In genomic region chrX:155622961-155623599, GRCm38 (mm10) we compare ENCODE assay signal across 8 mouse cellular contexts. TPM values are rescaled to one million over a fixed set of nuclear protein-coding genes. Genes with fewer than 3 reads are reported as not detected.
A peak's percentile ranks its signal among the peaks of the same experiment; 100 is the strongest.
DNase-seq lines count a peak whose midpoint lies in the region; ATAC-seq lines count a peak whose summit lies in the region.

No protein-coding gene starts in this region.

- peak overlapping the region; percentile 71 for H3K4me2 ChIP-seq in forebrain, embryonic 14.5 days (ENCODE audit: low read length)
- H3K4me2 ChIP-seq in midbrain, embryonic 14.5 days (ENCODE audit: low read length) = peak overlapping the region; percentile 65

- no peaks in the 10 kb centered on the region for H3K9me3 ChIP-seq in forebrain, embryonic 14.5 days (replicated peaks; ENCODE audit: control insufficient read depth, low read length)
- no peaks in the 10 kb centered on the region for H3K9me3 ChIP-seq in midbrain, embryonic 14.5 days (ENCODE audit: control insufficient read depth, low read length)

- no peak overlapping the region for H3K27ac ChIP-seq in forebrain, embryonic 14.5 days (ENCODE audit: low read depth, low read length)
- peak overlapping the region; percentile 76 for H3K27ac ChIP-seq in midbrain, embryonic 14.5 days (replicated peaks; ENCODE audit: low read depth, low read length)

- no peaks in the 10 kb centered on the region for H3K27me3 ChIP-seq in forebrain, embryonic 14.5 days (replicated peaks; ENCODE audit: control insufficient read depth, insufficient read depth, low read length)
- no peaks in the 10 kb centered on the region for H3K27me3 ChIP-seq in midbrain, embryonic 14.5 days (ENCODE audit: control insufficient read depth, insufficient read depth, low read length)

- H3K36me3 ChIP-seq in forebrain, embryonic 14.5 days (ENCODE audit: control insufficient read depth, insufficient read depth, low read length) = no peaks in the 10 kb centered on the region
- no peaks in the 10 kb centered on the region for H3K36me3 ChIP-seq in midbrain, embryonic 14.5 days (ENCODE audit: control insufficient read depth, insufficient read depth, low read length)

- H3K4me1 ChIP-seq in forebrain, embryonic 14.5 days (ENCODE audit: control insufficient read depth, insufficient read depth, low read length) = no peaks in the 10 kb centered on the region
- H3K4me1 ChIP-seq in midbrain, embryonic 14.5 days (ENCODE audit: control insufficient read depth, insufficient read depth, low read length) = no peaks in the 10 kb centered on the region

- H3K4me3 ChIP-seq in forebrain, embryonic 14.5 days (ENCODE audit: low read depth, low read length) = peak overlapping the region; percentile 45
- peak overlapping the region; percentile 50 for H3K4me3 ChIP-seq in midbrain, embryonic 14.5 days (replicated peaks; ENCODE audit: low read depth, low read length)

- peak; percentile 49 for ATAC-seq in cerebellum, adult (ENCODE audit: insufficient number of reproducible peaks, low FRiP score, low TSS enrichment)
- peak; percentile 79 for ATAC-seq in forebrain, embryonic 14.5 days
- ATAC-seq in midbrain, embryonic 14.5 days (ENCODE audit: low FRiP score, low TSS enrichment) = peak; percentile 78

- peak overlapping the region; percentile 54 for H3K9ac ChIP-seq in forebrain, embryonic 14.5 days (ENCODE audit: low read length)
- peak overlapping the region; percentile 44 for H3K9ac ChIP-seq in midbrain, embryonic 14.5 days (replicated peaks; ENCODE audit: low read length)

- peak; percentile 19 for DNase-seq in layer of hippocampus, adult 11-12 months (ENCODE audit: low spot score)
- DNase-seq in layer of hippocampus, adult 9-10 months (ENCODE audit: low spot score) = no peak
- DNase-seq in forebrain, embryonic 14.5 days (ENCODE audit: low spot score) = peak; percentile 16
- peak; percentile 13 to 17 for DNase-seq in layer of hippocampus, postnatal 36 days
- peak; percentile 67 for DNase-seq in midbrain, embryonic 14.5 days
- DNase-seq in yolk sac, embryonic 10.5 days (ENCODE audit: low spot score) = no peak
- DNase-seq in gastrocnemius, postnatal 25 days = no peak

- 17% methylated on average over 40 of the region's 69 CpGs for WGBS in forebrain, embryonic 14.5 days
- WGBS in midbrain, embryonic 14.5 days = 12% methylated on average over 49 of the region's 69 CpGs

RNA-seq across cellular contexts. Expression of gene Ptchd1, which starts 0.5 kb away (rescaled TPM):
- polyA plus RNA-seq in forebrain, embryonic 14.5 days (2014; fragmentation: Nextera tagmentation; extraction: Ambion mirVana) = 2.1 and 2.3 TPM in 2 replicates
- 1 to 10 TPM; 6.3 to 6.5 TPM for total RNA-seq in layer of hippocampus, postnatal 36 days (2021)
- polyA plus RNA-seq in midbrain, embryonic 14.5 days (2014; fragmentation: Nextera tagmentation; extraction: Ambion mirVana) = 15.7 and 17.6 TPM in 2 replicates
- under 1 TPM; 0.16 to 0.23 TPM for total RNA-seq in gastrocnemius, postnatal 25 days (2021)

RNA-seq across cellular contexts. Expression of gene Gm15155, which starts 1.5 kb away (rescaled TPM):
- not detected in 2 replicates for polyA plus RNA-seq in forebrain, embryonic 14.5 days (2014; fragmentation: Nextera tagmentation; extraction: Ambion mirVana)
- total RNA-seq in layer of hippocampus, postnatal 36 days (2021) = not detected
- 0.22 and 0.57 TPM in 2 replicates for polyA plus RNA-seq in midbrain, embryonic 14.5 days (2014; fragmentation: Nextera tagmentation; extraction: Ambion mirVana)
- not detected for total RNA-seq in gastrocnemius, postnatal 25 days (2021)

Comparison
In these comparisons a context has a peak if more than half of its experiments do, and no peak if none do; other contexts are left out.
1. DNase-seq: peak in layer of hippocampus, adult 11-12 months (single experiment), forebrain, embryonic 14.5 days (single experiment), layer of hippocampus, postnatal 36 days (2 of 2) and midbrain, embryonic 14.5 days (single experiment); none in layer of hippocampus, adult 9-10 months (single experiment), yolk sac, embryonic 10.5 days (single experiment) and gastrocnemius, postnatal 25 days (single experiment).
2. RNA of gene Ptchd1, which starts 0.5 kb away (total RNA-seq): 6.3 to 6.5 TPM in layer of hippocampus, postnatal 36 days; 0.16 to 0.23 TPM in gastrocnemius, postnatal 25 days; every median in the first group is over 4 times any median in the second.
3. Peak in every context shown above with its lines, with median percentiles within 50 percentile points of each other: ATAC-seq.